Mouse (Mus musculus): ENCODE measurements around the gene Foxp1. TPM values are rescaled to one million over a fixed set of nuclear protein-coding genes. Genes with fewer than 3 reads are reported as not detected.

The Foxp1 gene
- polyA plus RNA-seq, 1 experiment: 76.1 TPM

GRCm38 (mm10) chr6:99091799-99092198 lies 430.7 kb downstream of the Foxp1 start:
- peaks cover 45% of the 10 kb centered on the region for H3K4me1 ChIP-seq

GRCm38 (mm10) chr6:99087598-99087997 lies 434.9 kb downstream of the Foxp1 start:
- Histone ChIP-seq H3K4me1 (peaks cover 13% of the 10 kb centered on the region), H3K36me3 (replicated peaks; ENCODE audit: low read length) (peaks cover 33% of the 10 kb centered on the region), H3K27me3 (replicated peaks) (no peaks in the 10 kb centered on the region), H3K4me3 (replicated peaks) (no peak overlapping the region), H3K9me3 (no peaks in the 10 kb centered on the region)
- TF ChIP-seq GATA1 (IDR thresholded peaks at IDR 0.05; ENCODE audit: borderline replicate concordance, low read length) (no peak), FLI1 (IDR thresholded peaks at IDR 0.05; ENCODE audit: low read length) (no peak)

More at GRCm38 (mm10) chr6:99091799-99092198, 430.7 kb downstream of the Foxp1 start:
- Histone ChIP-seq H3K4me3 (replicated peaks) (no peak overlapping the region), H3K36me3 (replicated peaks; ENCODE audit: low read length) (peaks cover 8% of the 10 kb centered on the region), H3K9me3 (no peaks in the 10 kb centered on the region), H3K27me3 (replicated peaks) (no peaks in the 10 kb centered on the region)
- TF ChIP-seq GATA1 (IDR thresholded peaks at IDR 0.05; ENCODE audit: borderline replicate concordance, low read length): no peak

- H3K9me3 ChIP-seq: no peaks in the 10 kb centered on the region
- H3K4me3 ChIP-seq (replicated peaks): no peak overlapping the region
- TF ChIP-seq GATA1 (IDR thresholded peaks at IDR 0.05; ENCODE audit: borderline replicate concordance, low read length): no peak
- TF ChIP-seq FLI1 (IDR thresholded peaks at IDR 0.05; ENCODE audit: low read length): no peak
- peaks cover 33% of the 10 kb centered on the region for H3K36me3 ChIP-seq (replicated peaks; ENCODE audit: low read length)
- H3K4me1 ChIP-seq: peaks cover 15% of the 10 kb centered on the region
- H3K27me3 ChIP-seq (replicated peaks): no peaks in the 10 kb centered on the region
Observed at GRCm38 (mm10) chr6:99084956-99085355, 437.6 kb downstream of the Foxp1 start.

- Histone ChIP-seq H3K36me3 (replicated peaks; ENCODE audit: low read length) (peaks cover 36% of the 10 kb centered on the region), H3K9me3 (no peaks in the 10 kb centered on the region)
- TF ChIP-seq GATA1 (IDR thresholded peaks at IDR 0.05; ENCODE audit: borderline replicate concordance, low read length) (no peak), FLI1 (IDR thresholded peaks at IDR 0.05; ENCODE audit: low read length) (no peak)
Observed at GRCm38 (mm10) chr6:99081259-99081658, 441.3 kb downstream of the Foxp1 start.

GRCm38 (mm10) chr6:99079041-99079835 lies 443.3 kb downstream of the Foxp1 start:
- peaks cover 45% of the 10 kb centered on the region for H3K36me3 ChIP-seq (replicated peaks; ENCODE audit: low read length)
- H3K4me1 ChIP-seq: peaks cover 15% of the 10 kb centered on the region

More at GRCm38 (mm10) chr6:99081259-99081658, 441.3 kb downstream of the Foxp1 start:
- Histone ChIP-seq H3K27me3 (replicated peaks) (no peaks in the 10 kb centered on the region), H3K4me3 (replicated peaks) (no peak overlapping the region), H3K4me1 (peaks cover 15% of the 10 kb centered on the region)

GRCm38 (mm10) chr6:99078089-99078488 lies 444.4 kb downstream of the Foxp1 start:
- H3K27me3 ChIP-seq (replicated peaks): no peaks in the 10 kb centered on the region
- peaks cover 45% of the 10 kb centered on the region for H3K36me3 ChIP-seq (replicated peaks; ENCODE audit: low read length)
- peaks cover 15% of the 10 kb centered on the region for H3K4me1 ChIP-seq
- TF ChIP-seq FLI1 (IDR thresholded peaks at IDR 0.05; ENCODE audit: low read length) (no peak), GATA1 (IDR thresholded peaks at IDR 0.05; ENCODE audit: borderline replicate concordance, low read length) (no peak)
- peaks cover 11% of the 10 kb centered on the region for H3K9me3 ChIP-seq
- no peak overlapping the region for H3K4me3 ChIP-seq (replicated peaks)

More at GRCm38 (mm10) chr6:99079041-99079835, 443.3 kb downstream of the Foxp1 start:
- Histone ChIP-seq H3K4me3 (replicated peaks) (no peak overlapping the region), H3K27me3 (replicated peaks) (no peaks in the 10 kb centered on the region), H3K9me3 (peaks cover 11% of the 10 kb centered on the region)
- TF ChIP-seq GATA1 (IDR thresholded peaks at IDR 0.05; ENCODE audit: borderline replicate concordance, low read length) (no peak), FLI1 (IDR thresholded peaks at IDR 0.05; ENCODE audit: low read length) (no peak)

GRCm38 (mm10) chr6:99073303-99074271 lies 448.9 kb downstream of the Foxp1 start:
- Histone ChIP-seq H3K9me3 (peaks cover 11% of the 10 kb centered on the region), H3K4me1 (peaks cover 10% of the 10 kb centered on the region), H3K27me3 (replicated peaks) (no peaks in the 10 kb centered on the region), H3K4me3 (replicated peaks) (no peak overlapping the region), H3K36me3 (replicated peaks; ENCODE audit: low read length) (peaks cover 77% of the 10 kb centered on the region)
- TF ChIP-seq FLI1 (IDR thresholded peaks at IDR 0.05; ENCODE audit: low read length) (no peak), GATA1 (IDR thresholded peaks at IDR 0.05; ENCODE audit: borderline replicate concordance, low read length) (no peak)

- no peak for TF ChIP-seq FLI1 (IDR thresholded peaks at IDR 0.05; ENCODE audit: low read length)
- no peak for TF ChIP-seq GATA1 (IDR thresholded peaks at IDR 0.05; ENCODE audit: borderline replicate concordance, low read length)
- Histone ChIP-seq H3K4me1 (peaks cover 19% of the 10 kb centered on the region), H3K4me3 (replicated peaks) (no peak overlapping the region), H3K27me3 (replicated peaks) (no peaks in the 10 kb centered on the region), H3K9me3 (peaks cover 11% of the 10 kb centered on the region), H3K36me3 (replicated peaks; ENCODE audit: low read length) (peaks cover 75% of the 10 kb centered on the region)
Observed at GRCm38 (mm10) chr6:99070710-99071109, 451.8 kb downstream of the Foxp1 start.

- peaks cover 68% of the 10 kb centered on the region for H3K36me3 ChIP-seq (replicated peaks; ENCODE audit: low read length)
- no peaks in the 10 kb centered on the region for H3K27me3 ChIP-seq (replicated peaks)
- H3K4me3 ChIP-seq (replicated peaks): no peak overlapping the region
- peaks cover under 1% of the 10 kb centered on the region for H3K9me3 ChIP-seq
- no peak for TF ChIP-seq GATA1 (IDR thresholded peaks at IDR 0.05; ENCODE audit: borderline replicate concordance, low read length)
- no peak for TF ChIP-seq FLI1 (IDR thresholded peaks at IDR 0.05; ENCODE audit: low read length)
- peaks cover 23% of the 10 kb centered on the region for H3K4me1 ChIP-seq
Observed at GRCm38 (mm10) chr6:99069726-99070125, 452.8 kb downstream of the Foxp1 start.
